Mouse (Mus musculus) erythroblast, embryonic 14.5 days (primary cell): ENCODE measurements at regions not wholly inside any gene's neighbourhood (a gene's known extent, or its start where the extent isn't known, plus 50 kb on each side); places are given as distances from the start of the nearest gene placed in this dataset.

Experiments used
- H3K27me3 ChIP-seq: 2 replicates; pipeline ENCODE4 v1.6.1; 2012; ENCODE audit warnings: inconsistent platforms; ENCODE audit not compliant: control insufficient read depth
- H3K36me3 ChIP-seq: 2 replicates; pipeline ENCODE4 v1.6.1; 2012; ENCODE audit warnings: mild to moderate bottlenecking, inconsistent platforms; ENCODE audit not compliant: control insufficient read depth
- H3K4me1 ChIP-seq: 2 replicates; pipeline ENCODE4 v1.6.1; 2012; ENCODE audit warnings: inconsistent platforms; ENCODE audit not compliant: control insufficient read depth
- H3K4me3 ChIP-seq: replicated peaks from 2 replicates; pipeline ENCODE3; 2012; ENCODE audit warnings: moderate library complexity, mild to moderate bottlenecking, inconsistent platforms
- H3K9me3 ChIP-seq: 2 replicates; pipeline ENCODE4 v1.6.1; 2012; ENCODE audit warnings: low read length, inconsistent platforms, mixed read lengths; ENCODE audit not compliant: control insufficient read depth
- GATA1 ChIP-seq: IDR thresholded peaks from 2 replicates; pipeline ENCODE4 v1.6.1; 2012; ENCODE audit warnings: low read length, inconsistent platforms, mixed read lengths
- TAL1 ChIP-seq: IDR thresholded peaks from 3 replicates; pipeline ENCODE4 v1.6.1; 2012; ENCODE audit warnings: low read length, inconsistent platforms, mixed read lengths

DNA sequence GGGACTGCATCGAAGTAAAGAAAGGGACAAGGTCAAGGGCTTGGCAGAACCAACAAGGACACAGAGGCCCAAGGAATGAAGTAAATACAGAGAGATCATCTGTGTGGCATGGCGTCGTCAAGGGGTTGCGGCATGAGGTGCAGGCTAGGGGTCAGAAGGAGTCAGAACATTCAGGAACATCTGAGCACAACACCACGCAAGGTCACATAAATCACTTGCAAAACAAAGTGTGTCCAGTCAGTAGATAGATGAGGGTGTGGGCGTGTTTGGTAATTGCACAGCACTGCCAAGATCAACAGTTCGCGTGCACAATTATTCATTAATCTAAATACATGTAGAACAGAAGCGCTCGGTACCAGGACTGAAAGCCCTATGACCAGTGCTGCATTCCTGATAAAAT is 52.0 kb upstream of the Zfp648 start:
- H3K4me3 ChIP-seq: no peak overlapping the region
- H3K27me3 ChIP-seq: no peaks in the 10 kb centered on the region
- no peaks in the 10 kb centered on the region for H3K9me3 ChIP-seq
- no peaks in the 10 kb centered on the region for H3K36me3 ChIP-seq
- TF ChIP-seq TAL1: no peak
- no peak for TF ChIP-seq GATA1
- H3K4me1 ChIP-seq: no peaks in the 10 kb centered on the region

DNA sequence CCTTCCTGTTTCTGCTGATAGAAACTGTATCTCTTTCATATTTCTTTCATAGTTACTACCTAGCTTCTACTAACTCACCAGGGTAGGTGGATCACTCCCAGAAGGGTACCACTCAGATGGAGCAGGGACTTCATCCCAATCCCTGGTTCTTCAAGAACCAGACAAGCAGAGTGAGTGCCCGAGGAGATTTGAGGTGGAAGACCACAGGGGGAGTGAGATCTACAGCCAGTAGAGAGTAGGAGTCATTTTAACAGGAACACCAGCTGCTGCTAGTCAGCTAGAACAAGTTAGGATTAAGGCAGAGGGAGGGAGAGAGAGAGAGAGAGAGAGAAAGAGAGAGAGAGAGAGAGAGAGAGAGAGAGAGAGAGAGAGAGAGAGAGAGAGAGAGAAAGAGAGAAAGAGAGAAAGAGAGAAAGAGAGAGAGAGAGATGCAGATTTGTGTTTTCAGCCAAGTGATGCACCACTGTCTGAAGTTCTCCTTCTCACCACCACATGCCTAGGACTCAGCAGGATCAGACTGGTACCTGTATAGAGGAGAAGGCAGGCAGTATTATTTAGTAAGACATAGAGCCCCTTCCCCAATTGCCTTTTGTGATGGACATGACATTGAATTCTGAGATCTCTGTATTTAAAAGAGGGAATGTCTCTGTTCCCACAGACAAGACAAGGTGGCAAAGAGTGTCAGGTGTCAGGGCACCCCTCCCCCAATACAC is 51.4 kb upstream of the Zfp648 start:
- Histone ChIP-seq H3K36me3 (no peaks in the 10 kb centered on the region), H3K27me3 (no peaks in the 10 kb centered on the region), H3K4me3 (no peak overlapping the region), H3K9me3 (no peaks in the 10 kb centered on the region), H3K4me1 (no peaks in the 10 kb centered on the region)
- TF ChIP-seq TAL1 (no peak), GATA1 (no peak)

DNA sequence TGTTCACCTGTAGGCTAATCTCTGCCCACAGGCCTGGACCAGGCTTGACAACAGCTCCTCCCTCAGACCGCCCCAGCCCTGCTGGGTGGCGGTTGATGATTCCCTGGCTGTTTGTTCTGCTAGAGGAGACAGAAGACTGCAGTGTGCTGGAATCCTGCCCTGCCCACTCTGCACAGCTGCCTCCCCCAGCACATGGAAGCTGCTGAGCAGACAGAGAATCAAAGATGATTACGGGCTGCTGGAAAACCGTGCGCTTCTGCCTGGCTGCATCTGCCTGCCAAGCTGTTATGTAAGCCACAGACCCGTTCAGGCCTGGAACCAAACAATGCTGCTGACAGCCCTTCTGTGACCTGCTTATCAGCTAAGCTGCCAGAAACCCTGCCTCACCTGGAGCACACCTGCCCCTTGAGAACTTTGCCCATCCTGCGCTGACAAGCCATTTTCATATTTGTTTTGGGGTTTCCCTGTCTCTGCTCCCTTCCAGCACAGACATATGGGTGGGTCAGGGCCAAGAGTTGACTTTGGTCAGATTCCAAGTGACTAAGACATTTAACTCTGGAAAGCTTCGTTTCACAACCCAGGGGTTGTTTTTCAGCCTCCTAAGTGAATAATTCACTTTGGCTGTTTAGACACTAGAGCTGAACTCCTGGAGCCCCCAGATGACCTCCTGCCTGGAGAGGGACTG is 50.7 kb upstream of the Zfp648 start:
- no peak for TF ChIP-seq TAL1
- no peaks in the 10 kb centered on the region for H3K9me3 ChIP-seq
- no peak overlapping the region for H3K4me3 ChIP-seq
- no peaks in the 10 kb centered on the region for H3K27me3 ChIP-seq
- no peaks in the 10 kb centered on the region for H3K4me1 ChIP-seq
- no peaks in the 10 kb centered on the region for H3K36me3 ChIP-seq
